Mouse (Mus musculus) forebrain, embryonic 13.5 days (tissue): ENCODE data around the gene Mycbp. TPM values are rescaled to one million over a fixed set of nuclear protein-coding genes. Genes with fewer than 3 reads are reported as not detected.

Source experiments
- ATAC-seq: fragments of 200-750 bp; cut with Nextera tagmentation; 2 replicates; pipeline ENCODE4 v1.8.0; 2017
- H3K27ac ChIP-seq: fragments of 300-500 bp; sonication (generic); 2 replicates; pipeline ENCODE4 v1.5.1; 2015; ENCODE audit warnings: inconsistent platforms, mild to moderate bottlenecking, moderate library complexity
- H3K27me3 ChIP-seq: fragments of 300-500 bp; sonication (generic); 2 replicates; pipeline ENCODE4 v1.6.1; 2015; ENCODE audit warnings: mild to moderate bottlenecking, inconsistent platforms
- H3K36me3 ChIP-seq: fragments of 300-500 bp; sonication (generic); 2 replicates; pipeline ENCODE4 v1.6.1; 2015; ENCODE audit warnings: mild to moderate bottlenecking, inconsistent platforms; ENCODE audit not compliant: poor library complexity, severe bottlenecking
- H3K4me1 ChIP-seq: fragments of 300-500 bp; sonication (generic); 2 replicates; pipeline ENCODE4 v1.6.1; 2015; ENCODE audit warnings: inconsistent platforms
- H3K4me2 ChIP-seq: fragments of 300-500 bp; sonication (generic); 2 replicates; pipeline ENCODE4 v1.6.1; 2015; ENCODE audit warnings: inconsistent platforms, mild to moderate bottlenecking, moderate library complexity
- H3K4me3 ChIP-seq: fragments of 300-500 bp; sonication (generic); 2 replicates; pipeline ENCODE4 v1.5.1; 2015; ENCODE audit warnings: mild to moderate bottlenecking, inconsistent platforms
- H3K9ac ChIP-seq: fragments of 300-500 bp; sonication (generic); 2 replicates; pipeline ENCODE4 v1.6.1; 2015; ENCODE audit warnings: mild to moderate bottlenecking, inconsistent platforms
- H3K9me3 ChIP-seq: fragments of 300-500 bp; sonication (generic); replicated peaks from 2 replicates; pipeline ENCODE4 v1.6.1; 2016; ENCODE audit warnings: inconsistent platforms
- WGBS: fragments of 180-500 bp; shearing (Covaris S2); methylation state at CpG from one replicate; pipeline ENCODE4 v1.1.7; 2015; 5-methylcytosine and 5-hydroxymethylcytosine counted together
- polyA plus RNA-seq: library from polyadenylated mRNA; unstranded; fragments of >200 nt; fragmentation: Nextera tagmentation; extraction: Ambion mirVana; gene quantifications from 2 replicates; pipeline ENCODE4 v1.2.1, GENCODE M21; 2015

The Mycbp gene
- polyA plus RNA-seq, 1 experiment from 2014 or later, result 43.3 TPM

- WGBS, result 68% methylated on average over 5 of the region's 5 CpGs
Measured at GRCm38 (mm10) chr4:123947149-123947548, 42.5 kb downstream of the Mycbp start.

GRCm38 (mm10) chr4:123948901-123949300 is 44.3 kb downstream of the Mycbp start:
- H3K9ac ChIP-seq, result no peak overlapping the region

More at GRCm38 (mm10) chr4:123947149-123947548, 42.5 kb downstream of the Mycbp start:
- no peak for ATAC-seq
- no peak overlapping the region for H3K4me2 ChIP-seq
- no peaks in the 10 kb centered on the region for H3K9me3 ChIP-seq
- H3K27me3 ChIP-seq, result peaks cover 5% of the 10 kb centered on the region
- 0 out of 2 replicates have a peak, but pooled peaks cover 6% of the 10 kb centered on the region for H3K4me1 ChIP-seq
- H3K36me3 ChIP-seq, result no peaks in the 10 kb centered on the region
- H3K27ac ChIP-seq, result no peak overlapping the region
- H3K4me3 ChIP-seq, result no peak overlapping the region
- H3K9ac ChIP-seq, result no peak overlapping the region

GRCm38 (mm10) chr4:123949649-123950048 is 45.0 kb downstream of the Mycbp start:
- no peak for ATAC-seq
- H3K9me3 ChIP-seq, result no peaks in the 10 kb centered on the region
- H3K4me1 ChIP-seq, result 0 out of 2 replicates have a peak, but pooled peaks cover 6% of the 10 kb centered on the region
- peaks cover 11% of the 10 kb centered on the region for H3K27me3 ChIP-seq
- no peak overlapping the region for H3K9ac ChIP-seq
- H3K36me3 ChIP-seq, result no peaks in the 10 kb centered on the region
- no peak overlapping the region for H3K4me3 ChIP-seq
- H3K4me2 ChIP-seq, result no peak overlapping the region
- no peak overlapping the region for H3K27ac ChIP-seq
- WGBS, result 81% methylated on average over 10 of the region's 10 CpGs

More at GRCm38 (mm10) chr4:123948901-123949300, 44.3 kb downstream of the Mycbp start:
- ATAC-seq, result no peak
- Histone ChIP-seq H3K36me3 (no peaks in the 10 kb centered on the region), H3K27me3 (peaks cover 11% of the 10 kb centered on the region), H3K4me2 (no peak overlapping the region), H3K4me3 (no peak overlapping the region), H3K27ac (no peak overlapping the region), H3K9me3 (no peaks in the 10 kb centered on the region), H3K4me1 (0 out of 2 replicates have a peak, but pooled peaks cover 6% of the 10 kb centered on the region)
- WGBS, result 69% methylated on average over 6 of the region's 6 CpGs

- H3K4me2 ChIP-seq, result no peak overlapping the region
- peaks cover 14% of the 10 kb centered on the region; the same call in 1 of the 2 replicates for H3K4me1 ChIP-seq
- H3K27ac ChIP-seq, result no peak overlapping the region
- no peaks in the 10 kb centered on the region for H3K36me3 ChIP-seq
- no peak overlapping the region for H3K9ac ChIP-seq
- 53% methylated on average over 7 of the region's 8 CpGs for WGBS
- H3K4me3 ChIP-seq, result no peak overlapping the region
- peaks cover 26% of the 10 kb centered on the region for H3K27me3 ChIP-seq
- ATAC-seq, result no peak
- H3K9me3 ChIP-seq, result no peaks in the 10 kb centered on the region
Measured at GRCm38 (mm10) chr4:123952059-123952458, 47.4 kb downstream of the Mycbp start.

GRCm38 (mm10) chr4:123956703-123957491 is 52.3 kb downstream of the Mycbp start:
- peaks cover 16% of the 10 kb centered on the region; the same call in 1 of the 2 replicates for H3K4me1 ChIP-seq
- peaks cover 38% of the 10 kb centered on the region for H3K27me3 ChIP-seq
- H3K9ac ChIP-seq, result peak overlapping the region; percentile 9; the same call in 1 of the 2 replicates
- H3K36me3 ChIP-seq, result no peaks in the 10 kb centered on the region
- H3K4me3 ChIP-seq, result no peak overlapping the region
- 5% methylated on average over 31 of the region's 31 CpGs for WGBS
- no peaks in the 10 kb centered on the region for H3K9me3 ChIP-seq
- peak; percentile 90 for ATAC-seq
- peak overlapping the region; percentile 46 for H3K4me2 ChIP-seq
- H3K27ac ChIP-seq, result no peak overlapping the region

- H3K9ac ChIP-seq, result no peak overlapping the region
- ATAC-seq, result no peak
- H3K36me3 ChIP-seq, result no peaks in the 10 kb centered on the region
- no peak overlapping the region for H3K4me3 ChIP-seq
- peaks cover 38% of the 10 kb centered on the region for H3K27me3 ChIP-seq
- H3K27ac ChIP-seq, result no peak overlapping the region
- peaks cover 17% of the 10 kb centered on the region; the same call in 1 of the 2 replicates for H3K4me1 ChIP-seq
- 55% methylated on average over 4 of the region's 4 CpGs for WGBS
- H3K4me2 ChIP-seq, result peak overlapping the region; percentile 46
- H3K9me3 ChIP-seq, result no peaks in the 10 kb centered on the region
Measured at GRCm38 (mm10) chr4:123957492-123957808, 52.8 kb downstream of the Mycbp start.

GRCm38 (mm10) chr4:123957891-123958290 is 53.3 kb downstream of the Mycbp start:
- no peak for ATAC-seq
- Histone ChIP-seq H3K27ac (no peak overlapping the region), H3K4me2 (no peak overlapping the region), H3K9me3 (no peaks in the 10 kb centered on the region), H3K27me3 (peaks cover 38% of the 10 kb centered on the region), H3K4me1 (peaks cover 22% of the 10 kb centered on the region), H3K9ac (no peak overlapping the region), H3K4me3 (no peak overlapping the region), H3K36me3 (no peaks in the 10 kb centered on the region)
- 73% methylated on average over 4 of the region's 4 CpGs for WGBS

- no peak for ATAC-seq
- peaks cover 24% of the 10 kb centered on the region for H3K4me1 ChIP-seq
- H3K9ac ChIP-seq, result no peak overlapping the region
- H3K9me3 ChIP-seq, result no peaks in the 10 kb centered on the region
- H3K36me3 ChIP-seq, result no peaks in the 10 kb centered on the region
- H3K4me3 ChIP-seq, result no peak overlapping the region
- peaks cover 36% of the 10 kb centered on the region for H3K27me3 ChIP-seq
- WGBS, result 69% methylated on average over 4 of the region's 4 CpGs
- H3K27ac ChIP-seq, result no peak overlapping the region
- H3K4me2 ChIP-seq, result no peak overlapping the region
Measured at GRCm38 (mm10) chr4:123960955-123961354, 56.3 kb downstream of the Mycbp start.

Other genes starting within 250 kb of the Mycbp start
- gene Macf1, start 220.5 kb upstream of the Mycbp start, polyA plus RNA-seq, result 62.6 and 65.9 TPM in 2 replicates
- 352 and 406 TPM in 2 replicates for gene Ndufs5, start 186.6 kb upstream of the Mycbp start, polyA plus RNA-seq
- gene Akirin1, start 154.5 kb upstream of the Mycbp start, polyA plus RNA-seq, result 74.6 and 78.9 TPM in 2 replicates
- gene Rhbdl2, start 117.0 kb upstream of the Mycbp start, polyA plus RNA-seq, result 0.61 and 1.3 TPM in 2 replicates
- gene 4933427I04Rik, start 45.2 kb upstream of the Mycbp start, polyA plus RNA-seq, result 0.10 and 0.12 TPM in 2 replicates
- 44.1 and 46.3 TPM in 2 replicates for gene Rragc, start 12.6 kb downstream of the Mycbp start, polyA plus RNA-seq
- gene 4930535I16Rik, start 13.2 kb downstream of the Mycbp start, polyA plus RNA-seq, result not detected in 2 replicates